15 mouse cellular contexts compared by ENCODE assay signal in genomic region chr1:97785685-97786393, GRCm38 (mm10).
"Had no signal": no experiment of that assay in that cellular context is flagged by ENCODE, and none has a peak within 500 bp of the region (broad histone marks: within the 10 kb centered on the region; RNA-seq: fewer than 3 reads in every experiment).

No protein-coding gene starts in this region.

- H3K4me3 ChIP-seq: layer of hippocampus, adult 2 months; limb, embryonic 13.5 days; midbrain, embryonic 13.5 days had no signal

- DNase-seq: kidney, adult 11 months; kidney, adult 9 months; kidney, postnatal 36 days; left cerebral cortex, postnatal 4 days; lung, adult 18-20 months; lung, postnatal 36 days; right cerebral cortex, adult 18-20 months; right cerebral cortex, postnatal 25 days; thymus, adult 2 months; thymus, postnatal 25 days had no signal

- H3K4me2 ChIP-seq: limb, embryonic 13.5 days; midbrain, embryonic 13.5 days had no signal

- ATAC-seq: inflammation-experienced regulatory T-cells, adult 6 months; midbrain, embryonic 13.5 days had no signal

- H3K9ac ChIP-seq: limb, embryonic 13.5 days; midbrain, embryonic 13.5 days had no signal

- H3K36me3 ChIP-seq: limb, embryonic 13.5 days; midbrain, embryonic 13.5 days had no signal

- H3K4me1 ChIP-seq: limb, embryonic 13.5 days; midbrain, embryonic 13.5 days had no signal

- H3K27ac ChIP-seq: kidney, postnatal 0 days; layer of hippocampus, adult 2 months; limb, embryonic 13.5 days; midbrain, embryonic 13.5 days had no signal

- H3K27me3 ChIP-seq: limb, embryonic 13.5 days; midbrain, embryonic 13.5 days had no signal

- H3K9me3 ChIP-seq: limb, embryonic 13.5 days; midbrain, embryonic 13.5 days had no signal
